Mouse (Mus musculus) right cerebral cortex, postnatal 14 days (tissue): ENCODE measurements around the gene Cds1.

Experiments used
- DNase-seq: peaks from one replicate; pipeline ENCODE4 v3.0.0; 2022

The Cds1 gene

GRCm38 (mm10) chr5:101764554-101765347 lies at the start of gene Cds1:
Cds1 (plus strand) TSS chr5:101765130.
- DNase-seq: peak; percentile 75

GRCm38 (mm10) chr5:101724216-101724615 lies 40.7 kb upstream of the Cds1 start:
- DNase-seq: no peak

- DNase-seq: no peak
Measured at GRCm38 (mm10) chr5:101724756-101725155, 40.2 kb upstream of the Cds1 start.

GRCm38 (mm10) chr5:101725703-101726102 lies 39.2 kb upstream of the Cds1 start:
- DNase-seq: no peak

GRCm38 (mm10) chr5:101726371-101726770 lies 38.6 kb upstream of the Cds1 start:
- no peak for DNase-seq

- DNase-seq: no peak
Measured at GRCm38 (mm10) chr5:101728304-101728905, 36.5 kb upstream of the Cds1 start.

GRCm38 (mm10) chr5:101737341-101737740 lies 27.6 kb upstream of the Cds1 start:
- DNase-seq: no peak

- DNase-seq: no peak
Measured at GRCm38 (mm10) chr5:101740471-101741223, 24.3 kb upstream of the Cds1 start.

GRCm38 (mm10) chr5:101741224-101741591 lies 23.7 kb upstream of the Cds1 start:
- no peak for DNase-seq

- no peak for DNase-seq
Measured at GRCm38 (mm10) chr5:101742014-101742413, 22.9 kb upstream of the Cds1 start.

GRCm38 (mm10) chr5:101742425-101742824 lies 22.5 kb upstream of the Cds1 start:
- DNase-seq: no peak

GRCm38 (mm10) chr5:101744886-101745285 lies 20.0 kb upstream of the Cds1 start:
- no peak for DNase-seq

GRCm38 (mm10) chr5:101753680-101754079 lies 11.2 kb upstream of the Cds1 start:
- no peak for DNase-seq

GRCm38 (mm10) chr5:101757669-101758068 lies 7.3 kb upstream of the Cds1 start:
- DNase-seq: no peak

GRCm38 (mm10) chr5:101761685-101762084 lies 3.2 kb upstream of the Cds1 start:
- DNase-seq: no peak

GRCm38 (mm10) chr5:101763571-101763970 lies 1.4 kb upstream of the Cds1 start:
- no peak for DNase-seq

GRCm38 (mm10) chr5:101765390-101765901 lies 516 bp downstream of the Cds1 start:
- no peak for DNase-seq

- no peak for DNase-seq
Measured at GRCm38 (mm10) chr5:101766248-101766647, 1.3 kb downstream of the Cds1 start.

- no peak for DNase-seq
Measured at GRCm38 (mm10) chr5:101767086-101767485, 2.2 kb downstream of the Cds1 start.

GRCm38 (mm10) chr5:101767486-101767885 lies 2.6 kb downstream of the Cds1 start:
- no peak for DNase-seq

- DNase-seq: no peak
Measured at GRCm38 (mm10) chr5:101768558-101768957, 3.6 kb downstream of the Cds1 start.

GRCm38 (mm10) chr5:101772621-101773020 lies 7.7 kb downstream of the Cds1 start:
- DNase-seq: no peak

GRCm38 (mm10) chr5:101775262-101775661 lies 10.3 kb downstream of the Cds1 start:
- DNase-seq: no peak

- DNase-seq: no peak
Measured at GRCm38 (mm10) chr5:101776528-101776927, 11.6 kb downstream of the Cds1 start.
